Mouse (Mus musculus) ES-Bruce4 (cell line): ENCODE results near the gene Aldh4a1.
A peak's percentile ranks its signal among the peaks of the same experiment; 100 is the strongest.

Experiments
- CTCF ChIP-seq: IDR thresholded peaks from one replicate; pipeline ENCODE4 v1.8.1; 2011; ENCODE audit warnings: low read depth, low read length
- EP300 ChIP-seq: IDR thresholded peaks from 2 replicates; pipeline ENCODE4 v1.6.1; 2011; ENCODE audit warnings: low read depth, low read length; ENCODE audit not compliant: insufficient read depth
- POLR2A ChIP-seq: IDR thresholded peaks from one replicate; pipeline ENCODE4 v1.8.1; 2011; ENCODE audit warnings: low read length; ENCODE audit not compliant: insufficient read depth

DNA sequence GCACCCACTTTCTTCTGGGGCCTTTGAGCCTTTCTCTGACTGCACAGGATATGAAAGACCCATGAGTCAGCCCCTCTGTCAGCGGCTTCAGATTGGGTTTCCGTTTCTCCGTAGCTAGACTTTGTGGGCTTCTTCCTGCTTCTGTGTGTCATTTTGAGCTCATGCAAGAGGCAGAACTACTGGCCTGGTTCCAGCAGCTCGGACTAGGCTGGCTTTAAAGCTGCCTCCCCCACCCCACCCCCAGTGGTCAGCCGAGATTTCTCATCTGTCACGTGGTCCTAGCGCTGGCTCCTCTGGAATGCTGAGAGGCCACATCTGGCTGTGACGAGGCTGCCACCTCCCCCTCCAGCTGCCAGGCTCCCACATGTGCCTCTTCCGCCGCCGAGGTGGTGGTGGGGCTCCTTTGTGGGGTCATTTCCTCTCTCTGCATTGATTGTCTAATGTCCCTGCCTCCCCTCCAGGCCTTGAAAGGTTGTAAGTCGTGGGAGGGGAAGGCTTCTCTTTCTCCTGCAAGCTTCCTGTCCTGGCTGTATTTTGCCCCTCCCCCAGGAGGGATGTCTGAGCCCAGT lies 23.6 kb upstream of the Aldh4a1 start:
- no peak for TF ChIP-seq CTCF
- TF ChIP-seq EP300: peak; percentile 97
- TF ChIP-seq POLR2A: no peak
